Mouse (Mus musculus) limb, embryonic 12.5 days (tissue): Measurements from ENCODE around the gene Triobp. TPM values are rescaled to one million over a fixed set of nuclear protein-coding genes. Genes with fewer than 3 reads are reported as not detected.

Experiments
- ATAC-seq: fragments of 200-750 bp; cut with Nextera tagmentation; 2 replicates; pipeline ENCODE4 v1.8.0; 2017; ENCODE audit warnings: low read depth, moderate TSS enrichment; ENCODE audit not compliant: insufficient number of reproducible peaks, insufficient read depth, low FRiP score, low TSS enrichment
- H3K27ac ChIP-seq: fragments of 300-500 bp; sonication (generic); 2 replicates; pipeline ENCODE4 v1.5.1; 2016; ENCODE audit warnings: mild to moderate bottlenecking, moderate library complexity
- H3K27me3 ChIP-seq: fragments of 300-500 bp; sonication (generic); 2 replicates; pipeline ENCODE4 v1.6.1; 2016; ENCODE audit warnings: mild to moderate bottlenecking, moderate library complexity
- H3K36me3 ChIP-seq: fragments of 300-500 bp; sonication (generic); 2 replicates; pipeline ENCODE4 v1.6.1; 2016; ENCODE audit warnings: mild to moderate bottlenecking, moderate library complexity
- H3K4me1 ChIP-seq: fragments of 300-500 bp; sonication (generic); replicated peaks from 2 replicates; pipeline ENCODE4 v1.6.1; 2016
- H3K4me2 ChIP-seq: fragments of 300-500 bp; sonication (generic); 2 replicates; pipeline ENCODE4 v1.6.1; 2016; ENCODE audit warnings: mild to moderate bottlenecking, moderate library complexity
- H3K4me3 ChIP-seq: fragments of 300-500 bp; sonication (generic); replicated peaks from 2 replicates; pipeline ENCODE4 v1.5.1; 2016; ENCODE audit warnings: mild to moderate bottlenecking
- H3K9ac ChIP-seq: fragments of 300-500 bp; sonication (generic); replicated peaks from 2 replicates; pipeline ENCODE4 v1.6.1; 2016; ENCODE audit warnings: mild to moderate bottlenecking, moderate library complexity
- H3K9me3 ChIP-seq: fragments of 300-500 bp; sonication (generic); 2 replicates; pipeline ENCODE4 v1.6.1; 2016; ENCODE audit warnings: mild to moderate bottlenecking, moderate library complexity
- WGBS: fragments of 180-500 bp; shearing (Covaris S2); methylation state at CpG from one replicate; pipeline ENCODE4 v1.1.7; 2016; 5-methylcytosine and 5-hydroxymethylcytosine counted together
- polyA plus RNA-seq: library from polyadenylated mRNA; unstranded; fragments of >200 nt; fragmentation: Nextera tagmentation; extraction: Ambion mirVana; gene quantifications from 2 replicates; pipeline ENCODE4 v1.2.1, GENCODE M21; 2016

Triobp gene
- polyA plus RNA-seq, 1 experiment from 2014 or later = 37.9 TPM

- no peak overlapping the region for H3K9ac ChIP-seq
- peaks cover 36% of the 10 kb centered on the region for H3K36me3 ChIP-seq
- H3K9me3 ChIP-seq = no peaks in the 10 kb centered on the region
- 14% methylated on average over 14 of the region's 14 CpGs for WGBS
- ATAC-seq = no peak
- H3K4me1 ChIP-seq = peaks cover 37% of the 10 kb centered on the region
- peaks cover 26% of the 10 kb centered on the region for H3K27me3 ChIP-seq
- H3K4me2 ChIP-seq = peak overlapping the region; percentile 23
- H3K27ac ChIP-seq = no peak overlapping the region
- H3K4me3 ChIP-seq = no peak overlapping the region
Measured at GRCm38 (mm10) chr15:79037913-79038328, 90.4 kb downstream of the Triobp start.

- Histone ChIP-seq H3K27ac (no peak overlapping the region), H3K9me3 (no peaks in the 10 kb centered on the region), H3K4me1 (peaks cover 41% of the 10 kb centered on the region), H3K4me3 (no peak overlapping the region), H3K9ac (no peak overlapping the region), H3K36me3 (peaks cover 36% of the 10 kb centered on the region), H3K4me2 (peak overlapping the region; percentile 23; the same call in 1 of the 2 replicates), H3K27me3 (peaks cover 30% of the 10 kb centered on the region)
- WGBS = 69% methylated on average over 10 of the region's 10 CpGs
- ATAC-seq = no peak
Measured at GRCm38 (mm10) chr15:79038331-79038730, 90.8 kb downstream of the Triobp start.

GRCm38 (mm10) chr15:79038853-79039252, 91.3 kb downstream of the Triobp start:
- no peak for ATAC-seq
- no peak overlapping the region for H3K27ac ChIP-seq
- H3K36me3 ChIP-seq = peaks cover 32% of the 10 kb centered on the region
- H3K27me3 ChIP-seq = peaks cover 35% of the 10 kb centered on the region
- H3K9ac ChIP-seq = no peak overlapping the region
- WGBS = 28% methylated on average over 7 of the region's 7 CpGs
- peaks cover 41% of the 10 kb centered on the region for H3K4me1 ChIP-seq
- H3K9me3 ChIP-seq = no peaks in the 10 kb centered on the region
- no peak overlapping the region for H3K4me3 ChIP-seq
- no peak overlapping the region for H3K4me2 ChIP-seq

GRCm38 (mm10) chr15:79040501-79041416, 93.2 kb downstream of the Triobp start:
- H3K27ac ChIP-seq = no peak overlapping the region
- H3K4me1 ChIP-seq = peaks cover 52% of the 10 kb centered on the region
- ATAC-seq = no peak
- 20% methylated on average over 24 of the region's 24 CpGs for WGBS
- peaks cover 36% of the 10 kb centered on the region for H3K27me3 ChIP-seq
- peak overlapping the region; percentile 56 for H3K4me2 ChIP-seq
- no peaks in the 10 kb centered on the region for H3K9me3 ChIP-seq
- peaks cover 14% of the 10 kb centered on the region for H3K36me3 ChIP-seq
- 0 out of 2 replicates have a peak overlapping the region, but pooled peaks have one; percentile 27 for H3K9ac ChIP-seq
- H3K4me3 ChIP-seq = peak overlapping the region; percentile 34

GRCm38 (mm10) chr15:79041585-79041984, 94.1 kb downstream of the Triobp start, which contains the start of gene Galr3:
Galr3 (plus strand) TSS chr15:79041885.
- H3K36me3 ChIP-seq = peaks cover 6% of the 10 kb centered on the region
- 71% methylated on average over 6 of the region's 6 CpGs for WGBS
- peaks cover 52% of the 10 kb centered on the region for H3K4me1 ChIP-seq
- ATAC-seq = no peak
- peak within 1 kb of the TSS; percentile 63 for H3K4me3 ChIP-seq
- peaks cover 36% of the 10 kb centered on the region for H3K27me3 ChIP-seq
- peak within 1 kb of the TSS; percentile 99 for H3K4me2 ChIP-seq
- peak within 1 kb of the TSS; percentile 60 for H3K9ac ChIP-seq
- no peaks in the 10 kb centered on the region for H3K9me3 ChIP-seq
- no peak within 1 kb of the TSS for H3K27ac ChIP-seq

GRCm38 (mm10) chr15:79042721-79043491, 95.4 kb downstream of the Triobp start:
- Histone ChIP-seq H3K36me3 (no peaks in the 10 kb centered on the region), H3K4me2 (peak overlapping the region; percentile 99), H3K4me3 (peak overlapping the region; percentile 63), H3K9ac (peak overlapping the region; percentile 60), H3K4me1 (peaks cover 49% of the 10 kb centered on the region), H3K27me3 (peaks cover 36% of the 10 kb centered on the region), H3K9me3 (no peaks in the 10 kb centered on the region), H3K27ac (no peak overlapping the region)
- under 1% methylated on average over 93 of the region's 105 CpGs for WGBS
- no peak for ATAC-seq

- H3K36me3 ChIP-seq = no peaks in the 10 kb centered on the region
- WGBS = 0% methylated on average over 4 of the region's 4 CpGs
- H3K27me3 ChIP-seq = peaks cover 36% of the 10 kb centered on the region
- H3K4me2 ChIP-seq = no peak overlapping the region
- H3K9ac ChIP-seq = no peak overlapping the region
- H3K4me3 ChIP-seq = no peak overlapping the region
- no peak overlapping the region for H3K27ac ChIP-seq
- ATAC-seq = no peak
- no peaks in the 10 kb centered on the region for H3K9me3 ChIP-seq
- peaks cover 35% of the 10 kb centered on the region for H3K4me1 ChIP-seq
Measured at GRCm38 (mm10) chr15:79044837-79045236, 97.3 kb downstream of the Triobp start.

- peaks cover 21% of the 10 kb centered on the region for H3K36me3 ChIP-seq
- WGBS = 33% methylated on average over 4 of the region's 4 CpGs
Measured at GRCm38 (mm10) chr15:79048186-79048585, 100.7 kb downstream of the Triobp start.

GRCm38 (mm10) chr15:79050160-79050845, 102.8 kb downstream of the Triobp start:
- Histone ChIP-seq H3K4me3 (no peak overlapping the region), H3K27ac (no peak overlapping the region), H3K4me1 (peaks cover 10% of the 10 kb centered on the region; the same call in 1 of the 2 replicates), H3K36me3 (peaks cover 42% of the 10 kb centered on the region), H3K27me3 (no peaks in the 10 kb centered on the region), H3K9ac (no peak overlapping the region), H3K4me2 (no peak overlapping the region), H3K9me3 (no peaks in the 10 kb centered on the region)
- WGBS = 38% methylated on average over 9 of the region's 9 CpGs
- ATAC-seq = peak; percentile 49; the same call in 1 of the 2 replicates

More at GRCm38 (mm10) chr15:79048186-79048585, 100.7 kb downstream of the Triobp start:
- no peak overlapping the region for H3K4me3 ChIP-seq
- no peaks in the 10 kb centered on the region for H3K9me3 ChIP-seq
- H3K4me1 ChIP-seq = peaks cover 22% of the 10 kb centered on the region
- H3K9ac ChIP-seq = no peak overlapping the region
- H3K4me2 ChIP-seq = no peak overlapping the region
- peaks cover 7% of the 10 kb centered on the region for H3K27me3 ChIP-seq
- no peak overlapping the region for H3K27ac ChIP-seq
- ATAC-seq = no peak

- H3K9ac ChIP-seq = no peak overlapping the region; the same call in 1 of the 2 replicates
- 83% methylated on average over 2 of the region's 2 CpGs for WGBS
- H3K4me3 ChIP-seq = no peak overlapping the region
- 0 out of 2 replicates have a peak, but pooled peaks cover 9% of the 10 kb centered on the region for H3K4me1 ChIP-seq
- H3K27me3 ChIP-seq = no peaks in the 10 kb centered on the region
- peaks cover 48% of the 10 kb centered on the region for H3K36me3 ChIP-seq
- no peaks in the 10 kb centered on the region for H3K9me3 ChIP-seq
- H3K4me2 ChIP-seq = no peak overlapping the region
- no peak for ATAC-seq
- H3K27ac ChIP-seq = no peak overlapping the region
Measured at GRCm38 (mm10) chr15:79050964-79051363, 103.4 kb downstream of the Triobp start.
